Mouse (Mus musculus): ENCODE results near the gene Bach1. TPM values are rescaled to one million over a fixed set of nuclear protein-coding genes. Genes with fewer than 3 reads are reported as not detected.

Bach1 gene
- total RNA-seq (2021): 10 to 100 TPM; 18.0 to 18.4 TPM

DNA sequence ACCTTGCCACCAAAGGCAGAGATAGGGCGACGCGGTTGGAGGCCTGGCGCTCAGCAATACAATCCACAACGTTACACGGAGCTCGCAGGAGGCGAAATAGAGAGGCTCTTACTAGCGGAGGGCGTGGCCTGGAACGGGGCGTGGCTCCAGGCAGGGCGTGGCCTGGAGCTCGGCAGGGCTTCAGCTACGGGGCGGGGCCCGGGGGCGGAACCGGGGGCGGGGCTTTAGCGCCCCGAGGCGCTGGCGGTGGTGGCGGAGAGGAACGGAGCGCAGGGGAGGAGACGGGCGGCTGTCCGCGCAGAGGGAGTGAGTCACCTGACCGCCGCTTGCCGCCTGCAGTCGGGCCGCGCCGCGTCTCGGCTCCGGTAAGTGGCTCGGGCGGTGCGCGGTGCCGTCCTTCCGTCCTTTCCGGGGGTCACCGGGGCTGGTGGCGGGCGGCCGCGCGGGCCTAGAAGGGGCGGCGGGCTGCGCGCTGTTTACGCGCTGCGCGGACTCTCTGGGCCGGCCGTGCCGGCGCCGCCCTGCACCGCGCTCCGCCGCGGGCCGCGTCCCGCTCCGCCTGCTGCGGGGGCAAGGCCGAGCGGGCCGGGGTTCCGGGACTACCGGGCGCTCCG is at the start of gene Bach1:
Gene Bach1 (plus strand): TSS at position 254 of the 614 bp plus-strand sequence.
- DNase-seq (ENCODE audit: extremely low spot score in 1 of 2, low spot score in 2 of 2): peak; percentile 87 to 95
- intact Hi-C loops (cut with DNase I): loop anchor here (5.0 to 10.0 kb wide), 2 partner anchors 96 to 194 kb away; no protein-coding TSS in a partner anchor

DNA sequence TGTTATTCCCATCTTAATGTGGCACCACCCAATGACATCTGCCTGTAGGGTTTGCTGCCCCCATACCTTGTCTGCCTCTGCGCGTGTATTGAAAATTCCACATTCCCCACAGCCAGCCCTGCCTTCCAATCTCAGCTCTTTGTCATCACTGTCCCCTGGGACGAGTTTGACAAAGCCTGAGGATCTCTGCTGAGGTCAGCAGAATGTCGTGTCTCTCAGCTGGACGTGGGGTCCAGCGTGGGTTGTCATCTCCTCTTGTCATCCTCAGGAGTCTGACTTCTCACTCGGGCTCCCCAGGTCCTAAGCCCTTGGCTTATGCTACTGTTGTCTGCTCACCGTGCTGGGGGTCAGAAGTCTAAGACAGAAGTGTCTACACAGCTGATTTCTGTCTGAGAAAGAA is 46.4 kb upstream of the Bach1 start:
- intact Hi-C loops (cut with DNase I): no loop called here
- no peak for DNase-seq (ENCODE audit: extremely low spot score in 1 of 2, low spot score in 2 of 2)

DNA sequence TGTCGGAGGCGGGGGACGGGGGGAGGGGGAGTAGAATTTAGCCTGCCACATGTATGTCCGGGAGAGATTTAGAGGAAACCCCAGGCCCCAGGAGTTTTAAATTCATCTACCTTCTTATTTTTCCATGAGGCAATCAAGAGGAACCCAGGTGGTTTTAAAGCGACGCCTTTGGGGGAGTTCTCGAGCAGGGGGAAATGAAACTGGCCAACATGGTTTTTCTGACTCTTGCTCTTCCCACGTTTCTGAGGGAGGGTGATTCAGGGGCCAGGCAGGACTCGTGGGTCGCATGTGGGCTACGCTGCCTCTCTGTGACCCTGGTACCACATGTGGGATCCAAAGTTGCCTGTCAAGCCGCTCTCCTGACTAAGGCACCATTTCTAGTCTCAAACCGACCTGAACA is 45.8 kb upstream of the Bach1 start:
- intact Hi-C loops (cut with DNase I): no loop called here
- DNase-seq (ENCODE audit: extremely low spot score in 1 of 2, low spot score in 2 of 2): no peak

GRCm38 (mm10) chr16:87654016-87654575 is 44.6 kb upstream of the Bach1 start:
- intact Hi-C loops (cut with DNase I): no loop called here
- no peak for DNase-seq (ENCODE audit: extremely low spot score in 1 of 2, low spot score in 2 of 2)

- intact Hi-C loops (cut with DNase I): no loop called here
- DNase-seq (ENCODE audit: extremely low spot score in 1 of 2, low spot score in 2 of 2): no peak
These were observed 43.7 kb upstream of the Bach1 start for GRCm38 (mm10) chr16:87655005-87655404.

DNA sequence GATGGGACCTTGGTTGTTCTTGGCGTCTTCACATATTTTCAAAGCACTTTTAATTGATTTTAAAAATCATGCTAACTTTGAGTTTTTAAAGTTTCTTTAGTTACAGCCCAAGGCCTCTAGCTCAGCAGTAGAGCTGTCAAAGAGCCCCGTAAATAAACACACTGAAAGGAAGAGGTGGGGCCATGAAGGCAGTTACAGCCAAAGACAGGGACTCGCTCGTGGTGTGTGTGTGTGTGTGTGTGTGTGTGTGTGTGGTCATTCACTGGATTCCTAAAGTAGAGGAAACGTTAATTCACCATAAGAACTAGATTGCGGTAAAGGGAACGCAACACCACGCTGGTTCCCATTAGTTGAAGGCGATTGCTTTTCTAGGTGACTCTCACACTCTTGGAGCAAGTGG is 43.2 kb upstream of the Bach1 start:
- intact Hi-C loops (cut with DNase I): no loop called here
- DNase-seq (ENCODE audit: extremely low spot score in 1 of 2, low spot score in 2 of 2): no peak

DNA sequence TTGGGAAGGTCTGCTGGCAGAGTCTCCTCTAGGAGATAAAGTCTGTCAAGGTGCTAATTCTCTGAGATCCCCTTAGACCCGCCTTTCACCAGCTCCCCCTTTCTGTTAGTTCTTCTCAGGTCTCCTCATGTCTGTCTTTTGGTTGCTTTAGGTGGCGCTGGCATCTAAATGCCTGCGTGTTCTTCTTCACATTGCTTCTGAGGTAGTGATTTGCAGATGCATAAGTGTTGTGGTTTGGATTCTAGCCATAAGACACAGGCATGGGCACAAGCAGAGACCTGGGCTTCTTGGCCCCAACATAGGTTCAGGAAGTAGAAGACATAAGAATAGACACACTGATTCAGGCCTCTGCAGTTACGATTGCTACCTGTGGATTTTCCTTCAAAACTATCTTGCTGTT is 42.0 kb upstream of the Bach1 start:
- intact Hi-C loops (cut with DNase I): no loop called here
- no peak for DNase-seq (ENCODE audit: extremely low spot score in 1 of 2, low spot score in 2 of 2)

GRCm38 (mm10) chr16:87657291-87657690 is 41.5 kb upstream of the Bach1 start:
- intact Hi-C loops (cut with DNase I): no loop called here
- DNase-seq (ENCODE audit: extremely low spot score in 1 of 2, low spot score in 2 of 2): no peak

DNA sequence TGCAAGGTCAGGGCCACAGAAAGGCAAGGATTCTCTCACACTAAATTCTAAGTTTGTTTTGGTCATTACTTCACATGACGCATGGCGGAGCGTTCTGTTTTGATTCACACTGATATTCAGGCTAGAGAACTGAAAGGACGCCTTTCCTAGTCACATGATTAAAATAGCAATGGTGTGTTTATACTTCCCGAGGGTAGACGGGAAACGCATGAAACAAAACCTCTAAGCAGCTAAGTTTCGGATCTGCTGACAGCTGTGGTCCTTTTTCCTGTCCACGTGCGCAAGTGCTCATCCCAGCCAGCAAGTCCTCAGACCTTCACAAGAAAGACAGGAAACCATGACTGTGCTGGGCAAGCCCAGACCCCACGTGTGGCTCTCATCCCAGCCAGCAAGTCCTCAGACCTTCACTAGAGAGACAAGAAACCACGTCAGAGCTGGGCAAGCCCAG is 37.7 kb upstream of the Bach1 start:
- intact Hi-C loops (cut with DNase I): no loop called here
- peak; percentile 20 to 67 for DNase-seq (ENCODE audit: extremely low spot score in 1 of 2, low spot score in 2 of 2)

GRCm38 (mm10) chr16:87661636-87662035 is 37.1 kb upstream of the Bach1 start:
- intact Hi-C loops (cut with DNase I): no loop called here

GRCm38 (mm10) chr16:87662528-87662927 is 36.2 kb upstream of the Bach1 start:
- no peak for DNase-seq (ENCODE audit: extremely low spot score in 1 of 2, low spot score in 2 of 2)
- intact Hi-C loops (cut with DNase I): no loop called here

More at GRCm38 (mm10) chr16:87661636-87662035, 37.1 kb upstream of the Bach1 start:
- no peak for DNase-seq (ENCODE audit: extremely low spot score in 1 of 2, low spot score in 2 of 2)

DNA sequence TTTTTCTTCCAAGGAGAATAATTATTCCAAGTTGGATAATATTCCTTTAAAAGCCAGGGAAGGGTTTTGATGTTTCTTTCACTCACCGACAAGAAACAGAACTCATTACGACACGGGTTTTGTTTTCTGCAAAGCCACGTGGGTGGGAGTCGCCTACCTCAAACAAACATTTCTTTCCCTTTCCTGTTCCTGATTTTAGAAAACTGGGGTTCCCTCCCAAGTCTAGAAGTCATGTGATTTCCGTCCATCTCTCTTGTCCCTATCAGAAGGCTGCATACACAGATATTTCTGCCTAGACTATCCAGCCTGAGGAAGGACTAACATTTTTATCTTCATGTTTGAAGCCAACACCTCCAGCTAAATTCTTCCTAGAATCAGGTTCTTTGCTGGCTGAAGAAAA is 34.9 kb upstream of the Bach1 start:
- no peak for DNase-seq (ENCODE audit: extremely low spot score in 1 of 2, low spot score in 2 of 2)
- intact Hi-C loops (cut with DNase I): no loop called here

DNA sequence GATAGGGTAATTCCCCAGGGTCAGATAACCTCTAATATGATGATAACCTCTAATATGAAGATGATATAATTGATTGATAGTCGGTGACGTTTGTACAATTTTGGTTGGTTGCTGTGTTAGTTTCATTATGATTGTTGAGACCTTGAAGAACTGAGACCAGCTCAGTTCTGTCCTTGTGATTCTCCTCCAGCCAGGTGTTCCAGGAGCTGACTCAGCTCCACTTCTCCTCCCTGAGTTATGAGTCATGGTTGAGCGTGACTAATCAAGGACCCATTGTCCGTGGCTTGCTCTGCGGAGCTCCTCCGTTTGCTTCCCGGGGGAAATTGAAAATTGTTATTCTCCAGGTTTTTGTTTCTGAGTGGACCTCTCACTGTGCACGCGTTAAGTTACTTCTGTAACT is 33.5 kb upstream of the Bach1 start:
- intact Hi-C loops (cut with DNase I): no loop called here
- DNase-seq (ENCODE audit: extremely low spot score in 1 of 2, low spot score in 2 of 2): no peak

GRCm38 (mm10) chr16:87665752-87666619 is 32.8 kb upstream of the Bach1 start:
- intact Hi-C loops (cut with DNase I): no loop called here
- no peak for DNase-seq (ENCODE audit: extremely low spot score in 1 of 2, low spot score in 2 of 2)

DNA sequence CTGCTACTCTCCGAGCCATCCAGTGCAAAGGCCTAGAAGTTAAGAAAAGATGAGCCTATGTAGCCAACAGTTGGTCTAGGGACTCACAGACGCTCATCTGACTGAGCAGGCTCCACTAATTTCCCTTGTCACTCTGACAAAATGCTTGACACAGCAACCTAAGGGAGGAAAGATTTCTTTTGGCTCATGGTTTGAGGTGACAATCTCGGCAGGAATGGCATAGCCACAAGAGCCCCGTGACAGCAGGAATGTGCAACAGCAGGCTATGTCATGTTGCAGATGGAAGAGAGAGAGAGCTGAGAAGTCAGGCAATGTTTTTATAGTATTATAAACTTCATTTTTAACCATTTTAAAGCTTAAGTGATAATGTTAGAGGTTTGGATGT is 32.1 kb upstream of the Bach1 start:
- intact Hi-C loops (cut with DNase I): no loop called here
- DNase-seq (ENCODE audit: extremely low spot score in 1 of 2, low spot score in 2 of 2): no peak

- no peak for DNase-seq (ENCODE audit: extremely low spot score in 1 of 2, low spot score in 2 of 2)
- intact Hi-C loops (cut with DNase I): no loop called here
These were observed 30.7 kb upstream of the Bach1 start for GRCm38 (mm10) chr16:87668002-87668401.

DNA sequence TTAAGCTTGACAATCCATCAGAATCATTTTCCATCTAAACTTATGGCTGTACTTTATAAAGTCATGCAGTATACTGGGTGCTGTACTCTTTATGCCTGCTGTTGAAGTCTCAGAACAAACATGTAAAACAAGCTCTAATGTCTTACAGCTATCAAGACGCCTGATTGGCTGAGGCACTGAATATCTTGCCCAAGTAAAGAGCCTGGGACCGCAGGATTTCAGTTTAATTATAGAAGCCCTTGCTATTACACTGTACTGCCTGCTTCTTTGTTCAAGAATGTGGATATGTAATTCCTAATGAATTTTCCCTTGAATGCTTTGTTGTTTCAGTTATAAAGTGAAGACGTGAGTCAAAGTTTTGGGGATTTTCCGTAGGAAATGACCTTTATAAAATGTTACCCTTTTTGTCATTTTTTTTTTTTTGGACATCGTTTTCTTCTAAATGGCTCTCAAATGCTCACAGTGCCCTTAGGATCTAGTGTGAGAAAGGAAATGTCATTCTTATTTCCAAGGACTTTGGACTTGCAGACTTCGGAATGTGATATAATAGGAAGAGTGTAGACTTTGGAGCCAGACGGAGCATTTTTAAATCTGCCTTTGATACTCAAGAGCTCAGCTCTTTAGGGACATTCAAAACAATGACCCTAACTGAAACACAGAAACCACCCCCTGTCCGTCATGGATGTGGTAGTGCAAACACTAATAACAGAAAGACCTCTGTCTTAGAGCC is 28.5 kb upstream of the Bach1 start:
- no peak for DNase-seq (ENCODE audit: extremely low spot score in 1 of 2, low spot score in 2 of 2)
- intact Hi-C loops (cut with DNase I): no loop called here

GRCm38 (mm10) chr16:87670821-87671165 is 28.0 kb upstream of the Bach1 start:
- no peak for DNase-seq (ENCODE audit: extremely low spot score in 1 of 2, low spot score in 2 of 2)
- intact Hi-C loops (cut with DNase I): no loop called here

GRCm38 (mm10) chr16:87671336-87671735 is 27.4 kb upstream of the Bach1 start:
- intact Hi-C loops (cut with DNase I): no loop called here
- no peak for DNase-seq (ENCODE audit: extremely low spot score in 1 of 2, low spot score in 2 of 2)
